Mouse (Mus musculus) heart, embryonic 15.5 days (tissue): ENCODE measurements around the gene Cnga2. TPM values are rescaled to one million over a fixed set of nuclear protein-coding genes. Genes with fewer than 3 reads are reported as not detected.
"Not testable (repeated sequence)": the region's sequence is repeated elsewhere in the genome, so short reads cannot be mapped to it uniquely, and the experiment has no call there.

Source experiments
- ATAC-seq: fragments of 200-750 bp; cut with Nextera tagmentation; replicated peaks from 2 replicates; pipeline ENCODE4 v1.8.0; 2017; ENCODE audit warnings: low read depth, moderate TSS enrichment; ENCODE audit not compliant: insufficient number of reproducible peaks, insufficient read depth, low FRiP score
- H3K27ac ChIP-seq: fragments of 300-500 bp; sonication (generic); 2 replicates; pipeline ENCODE4 v1.5.1; 2015; ENCODE audit warnings: mild to moderate bottlenecking, inconsistent platforms
- H3K27me3 ChIP-seq: fragments of 300-500 bp; sonication (generic); 2 replicates; pipeline ENCODE4 v1.6.1; 2015; ENCODE audit warnings: inconsistent platforms
- H3K36me3 ChIP-seq: fragments of 300-500 bp; sonication (generic); 2 replicates; pipeline ENCODE4 v1.6.1; 2015; ENCODE audit warnings: mild to moderate bottlenecking, inconsistent platforms
- H3K4me1 ChIP-seq: fragments of 300-500 bp; sonication (generic); replicated peaks from 2 replicates; pipeline ENCODE4 v1.6.1; 2015; ENCODE audit warnings: inconsistent platforms
- H3K4me2 ChIP-seq: fragments of 300-500 bp; sonication (generic); 2 replicates; pipeline ENCODE4 v1.6.1; 2015; ENCODE audit warnings: inconsistent platforms, mild to moderate bottlenecking, moderate library complexity
- H3K4me3 ChIP-seq: fragments of 300-500 bp; sonication (generic); 2 replicates; pipeline ENCODE4 v1.5.1; 2015; ENCODE audit warnings: mild to moderate bottlenecking, inconsistent platforms
- H3K9ac ChIP-seq: fragments of 300-500 bp; sonication (generic); 2 replicates; pipeline ENCODE4 v1.6.1; 2015; ENCODE audit warnings: mild to moderate bottlenecking, inconsistent platforms
- H3K9me3 ChIP-seq: fragments of 300-500 bp; sonication (generic); replicated peaks from 2 replicates; pipeline ENCODE4 v1.6.1; 2016; ENCODE audit warnings: inconsistent platforms
- WGBS: fragments of 180-500 bp; shearing (Covaris S2); methylation state at CpG from one replicate; pipeline ENCODE4 v1.1.7; 2015; ENCODE audit warnings: mixed read lengths; 5-methylcytosine and 5-hydroxymethylcytosine counted together
- polyA plus RNA-seq: library from polyadenylated mRNA; unstranded; fragments of >200 nt; fragmentation: Nextera tagmentation; extraction: Ambion mirVana; gene quantifications from 2 replicates; pipeline ENCODE4 v1.2.1, GENCODE M21; 2015

The Cnga2 gene
- polyA plus RNA-seq = 0.04 and 0.11 TPM in 2 replicates

- Histone ChIP-seq H3K36me3 (no peaks in the 10 kb centered on the region), H3K27ac (no peak within 1 kb of the TSS), H3K4me3 (no peak within 1 kb of the TSS), H3K4me1 (no peaks in the 10 kb centered on the region), H3K9me3 (no peaks in the 10 kb centered on the region), H3K27me3 (peaks cover 5% of the 10 kb centered on the region), H3K9ac (no peak within 1 kb of the TSS), H3K4me2 (no peak within 1 kb of the TSS)
- no peak for ATAC-seq
- WGBS = 73% methylated on average over 3 of the region's 3 CpGs
These were observed at the start of gene Cnga2 for GRCm38 (mm10) chrX:71991549-71991948. Gene Cnga2 (plus strand): TSS chrX:71991849.

- H3K9me3 ChIP-seq = no peaks in the 10 kb centered on the region
- no peak overlapping the region for H3K27ac ChIP-seq
- 17% methylated on average over 3 of the region's 3 CpGs for WGBS
- no peak for ATAC-seq
- H3K9ac ChIP-seq = no peak overlapping the region
- peaks cover 6% of the 10 kb centered on the region for H3K27me3 ChIP-seq
- H3K4me2 ChIP-seq = no peak overlapping the region
- no peak overlapping the region for H3K4me3 ChIP-seq
- H3K36me3 ChIP-seq = no peaks in the 10 kb centered on the region
- H3K4me1 ChIP-seq = no peaks in the 10 kb centered on the region
These were observed 45.0 kb upstream of the Cnga2 start for GRCm38 (mm10) chrX:71946631-71947030.

GRCm38 (mm10) chrX:71958366-71958765 lies 33.3 kb upstream of the Cnga2 start:
- H3K36me3 ChIP-seq = no peaks in the 10 kb centered on the region
- H3K9me3 ChIP-seq = no peaks in the 10 kb centered on the region
- H3K27ac ChIP-seq = no peak overlapping the region
- H3K9ac ChIP-seq = no peak overlapping the region
- H3K4me1 ChIP-seq = no peaks in the 10 kb centered on the region
- no peak overlapping the region for H3K4me3 ChIP-seq
- H3K27me3 ChIP-seq = peaks cover 23% of the 10 kb centered on the region
- H3K4me2 ChIP-seq = no peak overlapping the region
- ATAC-seq = no peak

DNA sequence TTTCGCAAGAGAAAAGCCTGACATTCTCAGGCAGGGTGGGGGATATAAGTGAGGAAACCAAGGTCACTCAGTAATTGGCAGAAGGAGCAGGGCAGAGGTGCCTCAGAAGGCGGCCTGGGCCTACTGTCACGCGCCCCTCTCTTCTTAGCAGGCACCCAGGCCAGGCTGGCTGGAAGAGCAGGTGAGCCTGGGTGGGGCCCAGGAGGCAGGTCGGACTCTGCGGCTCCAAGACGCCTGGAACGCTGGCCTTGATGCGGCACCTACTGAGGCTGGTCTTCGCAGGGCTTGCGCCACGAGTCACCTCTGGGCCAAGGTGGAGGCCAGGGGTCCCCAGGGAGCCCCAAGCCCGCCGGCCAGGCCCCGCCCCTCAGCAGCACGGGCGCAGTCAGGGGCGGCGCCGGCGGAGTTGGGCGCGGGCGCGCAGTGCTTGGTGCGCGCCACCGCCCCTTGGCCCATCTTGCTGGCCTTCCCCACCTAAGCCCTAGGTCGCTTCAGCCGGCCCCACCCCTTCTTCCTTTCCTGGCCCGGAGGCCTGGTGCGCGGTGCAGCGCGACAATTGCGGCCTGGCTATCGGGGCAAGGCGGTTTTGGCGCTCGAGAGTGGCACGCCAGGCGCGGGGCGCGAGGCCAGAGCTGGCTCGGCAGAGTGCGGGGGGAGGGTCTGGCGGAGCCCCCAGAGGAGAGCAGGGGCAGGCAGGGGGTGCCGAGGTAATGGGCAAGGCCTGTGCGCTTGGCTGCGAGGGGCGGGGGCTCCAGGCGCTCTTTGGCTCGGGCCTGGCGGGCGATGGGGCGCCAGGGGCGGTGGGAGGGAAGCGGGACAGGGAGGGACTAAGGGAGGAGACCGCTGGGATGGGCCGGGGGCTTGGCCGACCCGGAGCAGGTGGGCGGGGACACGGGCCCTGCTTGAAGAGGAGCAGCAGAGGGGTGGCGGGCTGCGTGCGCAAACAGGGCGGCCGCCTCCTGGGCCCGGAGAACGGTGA lies 29.3 kb upstream of the Cnga2 start, which contains the start of gene Prrg3:
Gene Prrg3, plus strand, starts transcription at position 552 of the 979 bp plus-strand sequence.
- Histone ChIP-seq H3K27me3 (peaks cover 30% of the 10 kb centered on the region), H3K4me1 (no peaks in the 10 kb centered on the region), H3K4me3 (peak within 1 kb of the TSS; percentile 54), H3K9me3 (no peaks in the 10 kb centered on the region), H3K27ac (peak within 1 kb of the TSS; percentile 53), H3K4me2 (peak within 1 kb of the TSS; percentile 77), H3K36me3 (no peaks in the 10 kb centered on the region), H3K9ac (peak within 1 kb of the TSS; percentile 47)
- 15% methylated on average over 52 of the region's 72 CpGs for WGBS
- ATAC-seq = peak; percentile 90

GRCm38 (mm10) chrX:71963275-71963912 lies 28.3 kb upstream of the Cnga2 start:
- Histone ChIP-seq H3K27ac (no peak overlapping the region), H3K9ac (peak overlapping the region; percentile 47; the same call in 1 of the 2 replicates), H3K4me2 (peak overlapping the region; percentile 77), H3K36me3 (no peaks in the 10 kb centered on the region), H3K4me3 (peak overlapping the region; percentile 54), H3K4me1 (no peaks in the 10 kb centered on the region), H3K9me3 (no peaks in the 10 kb centered on the region), H3K27me3 (peaks cover 30% of the 10 kb centered on the region)
- ATAC-seq = no peak
- 39% methylated on average over 9 of the region's 9 CpGs for WGBS

DNA sequence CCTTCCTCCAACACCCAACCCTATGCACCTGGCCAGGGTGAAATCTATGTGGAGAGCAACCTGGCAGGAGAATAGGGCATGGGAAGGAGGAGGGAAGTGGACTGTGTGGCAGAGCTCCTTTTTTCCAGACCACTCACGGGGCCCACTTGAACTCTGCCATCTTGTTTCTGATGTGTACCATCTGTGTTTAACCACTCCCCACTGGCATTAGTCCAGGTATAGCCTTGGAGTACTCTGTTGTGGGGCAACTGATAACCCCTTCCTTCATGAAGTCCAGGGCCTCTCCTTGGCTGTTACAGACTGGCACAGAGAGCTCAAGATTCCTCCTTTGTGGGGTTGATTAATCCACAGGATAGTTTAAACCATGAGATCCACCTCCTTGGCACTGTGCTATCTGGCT lies 23.4 kb upstream of the Cnga2 start:
- H3K9ac ChIP-seq = no peak overlapping the region
- H3K4me1 ChIP-seq = no peaks in the 10 kb centered on the region
- peaks cover 8% of the 10 kb centered on the region; the same call in 1 of the 2 replicates for H3K27me3 ChIP-seq
- no peak overlapping the region for H3K4me2 ChIP-seq
- H3K36me3 ChIP-seq = no peaks in the 10 kb centered on the region
- no peaks in the 10 kb centered on the region for H3K9me3 ChIP-seq
- 54% methylated on average over 1 of the region's 1 CpGs for WGBS
- no peak overlapping the region for H3K27ac ChIP-seq
- no peak for ATAC-seq
- H3K4me3 ChIP-seq = no peak overlapping the region

DNA sequence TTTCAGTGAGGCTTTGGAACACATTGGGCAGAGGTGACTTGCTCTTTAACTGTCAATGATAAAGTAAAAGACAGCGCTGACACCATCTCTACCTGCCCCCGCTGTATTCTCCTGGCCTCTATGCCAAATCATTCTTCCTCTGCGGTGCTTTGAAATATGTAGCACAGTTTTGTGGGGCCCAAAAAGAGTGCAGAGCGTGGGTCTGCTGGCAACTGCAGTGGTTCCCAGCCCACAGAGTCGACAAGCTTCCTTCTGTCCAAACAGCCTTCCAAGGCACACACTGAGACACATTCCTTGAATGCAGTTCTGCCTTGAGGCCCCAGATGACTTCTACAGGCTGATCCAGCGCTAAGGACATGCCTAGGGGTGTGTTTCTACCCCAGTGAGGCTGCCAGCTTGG lies 22.8 kb upstream of the Cnga2 start:
- no peak overlapping the region for H3K9ac ChIP-seq
- WGBS = 67% methylated on average over 6 of the region's 6 CpGs

DNA sequence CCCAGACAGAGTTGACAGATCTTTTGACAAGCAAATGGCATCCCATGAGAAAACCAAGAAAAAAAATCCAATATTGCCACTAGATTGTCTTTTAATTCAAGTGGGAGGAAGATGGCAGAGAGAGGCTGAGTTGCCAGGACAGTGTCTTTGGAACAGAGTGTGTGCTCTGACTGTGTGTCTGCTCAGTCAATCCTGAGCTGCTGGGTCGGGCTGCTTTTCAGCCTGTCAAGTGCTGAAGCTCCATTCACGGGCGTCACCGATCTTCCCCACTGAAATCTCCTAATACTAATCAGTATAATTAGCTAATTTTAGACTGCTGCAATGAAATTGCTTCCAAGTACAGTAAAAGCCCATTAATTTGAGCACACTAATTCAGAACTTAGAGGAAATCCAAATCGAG lies 20.3 kb upstream of the Cnga2 start:
- Histone ChIP-seq H3K4me1 (no peaks in the 10 kb centered on the region), H3K4me3 (no peak overlapping the region), H3K9ac (no peak overlapping the region), H3K9me3 (no peaks in the 10 kb centered on the region), H3K36me3 (no peaks in the 10 kb centered on the region), H3K27ac (no peak overlapping the region), H3K4me2 (no peak overlapping the region), H3K27me3 (no peaks in the 10 kb centered on the region)
- 63% methylated on average over 5 of the region's 5 CpGs for WGBS
- ATAC-seq = no peak

More for the DNA sequence above, 22.8 kb upstream of the Cnga2 start:
- ATAC-seq = no peak
- H3K27me3 ChIP-seq = 0 out of 2 replicates have a peak, but pooled peaks cover 4% of the 10 kb centered on the region
- H3K4me1 ChIP-seq = no peaks in the 10 kb centered on the region
- no peaks in the 10 kb centered on the region for H3K9me3 ChIP-seq
- no peak overlapping the region for H3K4me3 ChIP-seq
- no peak overlapping the region for H3K27ac ChIP-seq
- no peaks in the 10 kb centered on the region for H3K36me3 ChIP-seq
- H3K4me2 ChIP-seq = no peak overlapping the region

DNA sequence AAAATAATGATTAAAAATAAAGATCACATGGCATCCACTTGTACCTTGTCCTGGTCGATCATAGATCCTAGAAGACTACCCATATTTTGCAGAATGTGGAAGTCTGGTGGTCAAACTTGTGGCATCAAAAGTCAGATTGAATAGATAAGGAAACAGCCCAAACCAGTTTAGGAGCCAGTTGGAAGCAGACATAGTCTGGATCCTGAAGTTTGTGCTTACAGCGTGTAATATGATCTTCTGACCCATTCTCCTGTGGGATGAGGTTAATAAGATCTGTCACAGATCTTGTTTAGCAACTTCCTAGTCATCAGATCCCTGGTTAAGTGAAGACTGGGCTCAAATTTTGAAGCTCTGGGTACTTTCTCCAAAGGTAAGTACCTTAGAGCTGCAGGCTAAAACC lies 19.0 kb upstream of the Cnga2 start, which contains the start of gene Fate1:
Gene Fate1, plus strand, starts transcription at position 301 of the 400 bp plus-strand sequence.
- no peak for ATAC-seq
- no peaks in the 10 kb centered on the region for H3K27me3 ChIP-seq
- no peaks in the 10 kb centered on the region for H3K4me1 ChIP-seq
- H3K4me2 ChIP-seq = no peak within 1 kb of the TSS
- 82% methylated on average over 2 of the region's 2 CpGs for WGBS
- no peak within 1 kb of the TSS for H3K9ac ChIP-seq
- H3K4me3 ChIP-seq = no peak within 1 kb of the TSS
- no peaks in the 10 kb centered on the region for H3K36me3 ChIP-seq
- H3K27ac ChIP-seq = no peak within 1 kb of the TSS
- H3K9me3 ChIP-seq = no peaks in the 10 kb centered on the region

DNA sequence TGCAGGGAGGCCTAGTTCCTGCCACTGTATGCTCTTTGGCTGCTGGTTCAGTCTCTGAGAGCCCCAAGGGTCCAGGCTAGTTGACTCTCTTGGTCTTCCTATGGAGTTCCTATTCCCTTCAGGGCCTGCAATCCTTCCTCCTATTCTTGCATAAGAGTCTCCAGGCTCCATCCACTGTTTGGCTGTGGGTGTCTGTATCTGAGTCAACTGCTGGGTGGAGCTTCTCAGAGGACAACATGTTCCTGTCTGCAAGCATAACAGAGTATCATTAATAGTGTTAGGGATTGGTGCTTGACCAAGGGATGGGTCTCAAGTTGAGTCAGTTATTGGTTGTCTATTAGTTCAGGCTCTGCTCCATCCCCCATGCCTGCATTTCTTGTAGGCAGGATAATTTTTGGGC lies 14.0 kb upstream of the Cnga2 start:
- ATAC-seq = not testable (repeated sequence)

DNA sequence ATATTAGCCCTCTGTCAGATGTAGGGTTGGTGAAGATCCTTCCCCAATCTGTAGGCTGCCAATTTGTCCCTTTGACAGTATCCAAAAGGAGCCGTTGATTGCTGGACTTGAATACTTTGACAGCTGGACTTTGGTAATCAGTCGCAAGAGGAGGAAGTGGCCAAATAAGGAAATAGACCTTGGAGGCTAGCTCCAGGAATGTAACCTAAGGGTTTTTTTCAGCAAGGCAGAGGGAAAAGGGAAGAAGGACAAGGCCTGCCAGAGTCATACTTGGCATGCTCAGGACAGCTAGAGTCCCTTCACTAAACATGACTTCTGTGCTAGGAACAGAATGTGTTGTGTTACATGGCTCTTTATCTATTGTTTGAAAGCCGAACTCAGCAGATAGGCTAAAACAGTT lies 11.2 kb upstream of the Cnga2 start:
- Histone ChIP-seq H3K4me3 (no peak overlapping the region), H3K4me2 (no peak overlapping the region), H3K36me3 (no peaks in the 10 kb centered on the region), H3K9ac (no peak overlapping the region), H3K27me3 (no peaks in the 10 kb centered on the region), H3K27ac (no peak overlapping the region), H3K4me1 (no peaks in the 10 kb centered on the region), H3K9me3 (no peaks in the 10 kb centered on the region)
- WGBS = 30% methylated on average over 3 of the region's 3 CpGs
- no peak for ATAC-seq

More for the DNA sequence above, 14.0 kb upstream of the Cnga2 start:
- H3K4me2 ChIP-seq, H3K27ac ChIP-seq, H3K9me3 ChIP-seq, H3K36me3 ChIP-seq, H3K27me3 ChIP-seq, H3K4me3 ChIP-seq, H3K4me1 ChIP-seq, H3K9ac ChIP-seq: not testable (repeated sequence)
